Comparison of ENCODE assay signal across 26 mouse cellular contexts in the genomic region with DNA sequence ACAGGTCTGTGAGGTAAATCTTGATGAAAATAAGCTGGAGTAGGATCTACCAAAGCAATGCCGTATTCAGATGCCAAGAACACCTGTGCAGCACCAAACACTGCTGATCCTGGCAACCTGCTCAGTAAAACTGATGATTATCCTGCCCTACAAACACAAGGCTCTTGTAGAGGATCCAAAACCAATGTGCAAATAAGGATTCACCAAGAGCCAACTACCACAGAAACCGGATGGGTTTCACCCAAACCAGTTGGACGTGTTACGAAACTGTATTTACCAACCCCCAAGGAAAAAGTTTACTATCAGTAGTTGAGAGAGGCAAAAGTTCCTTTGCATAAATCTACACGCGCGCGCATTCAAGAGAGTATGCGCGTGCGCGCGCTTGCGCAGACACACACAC.
DNase-seq lines count a peak whose midpoint lies in the region; TF ChIP-seq lines count a peak whose summit lies in the region.
"Had no signal": no experiment of that assay in that cellular context is flagged by ENCODE, and none has a peak within 500 bp of the region (broad histone marks: within the 10 kb centered on the region; RNA-seq: fewer than 3 reads in every experiment).

No protein-coding gene starts in this region.

- peak; percentile 16 to 17 for DNase-seq in urinary bladder, adult 18-20 months (ENCODE audit: low spot score in 2 of 2)
- DNase-seq in urinary bladder, postnatal 4 days (ENCODE audit: low spot score in 2 of 2) = no peak
- peak; percentile 3 for DNase-seq in ZHBTc4 (ENCODE audit: low read depth, low spot score)
- peak; percentile 28 for DNase-seq in gonadal fat pad, adult 2 months (ENCODE audit: low read depth)
- peak; percentile 15 for DNase-seq in yolk sac, embryonic 10.5 days (ENCODE audit: low spot score)
- no peak for DNase-seq in left cerebral cortex, adult 2 months (ENCODE audit: extremely low spot score in 1 of 2, low spot score in 2 of 2)
- DNase-seq in lung, postnatal 25 days (ENCODE audit: low spot score) = no peak
- DNase-seq: adrenal gland, adult 2 months; adrenal gland, postnatal 14 days; B cell, adult 2 months; cerebellum, adult 11 months; cerebellum, adult 2 months; cerebellum, adult 9-11 months; cerebellum, postnatal 25 days; gastrocnemius, postnatal 25 days; heart, adult 11 months; heart, postnatal 10 days; heart, postnatal 36 days had no signal

- H3K4me3 ChIP-seq in left cerebral cortex, adult 2 months = no peak overlapping the region
- H3K4me3 ChIP-seq: embryonic facial prominence, embryonic 12.5 days; embryonic facial prominence, embryonic 15.5 days; forebrain, embryonic 12.5 days; forebrain, embryonic 15.5 days; heart, embryonic 12.5 days; heart, embryonic 15.5 days; hindbrain, embryonic 10.5 days; hindbrain, embryonic 13.5 days had no signal

- TF ChIP-seq CTCF in left cerebral cortex, adult 2 months (IDR thresholded peaks at IDR 0.05) = no peak

- intact Hi-C loops in left cerebral cortex, adult 2 months (cut with DNase I) = no loop called here

- H3K27ac ChIP-seq in left cerebral cortex, adult 2 months = no peak overlapping the region
- H3K27ac ChIP-seq: embryonic facial prominence, embryonic 12.5 days; embryonic facial prominence, embryonic 15.5 days; forebrain, embryonic 12.5 days; forebrain, embryonic 15.5 days; heart, embryonic 15.5 days; hindbrain, embryonic 10.5 days; hindbrain, embryonic 13.5 days had no signal

Comparison
In these comparisons a context has a peak if more than half of its experiments do, and no peak if none do; other contexts are left out.
1. DNase-seq: peak in urinary bladder, adult 18-20 months (2 of 2), ZHBTc4 (single experiment), gonadal fat pad, adult 2 months (single experiment) and yolk sac, embryonic 10.5 days (single experiment); none in urinary bladder, postnatal 4 days (0 of 2), left cerebral cortex, adult 2 months (0 of 2) and lung, postnatal 25 days (single experiment).